Comparison of ENCODE assay signal across 15 mouse cellular contexts in genomic region chr13:89661688-89662087, GRCm38 (mm10).
"Had no signal": no experiment of that assay in that cellular context is flagged by ENCODE, and none has a peak within 500 bp of the region (broad histone marks: within the 10 kb centered on the region; RNA-seq: fewer than 3 reads in every experiment).

No protein-coding gene starts in this region.

- H3K9me3 ChIP-seq: megakaryocyte, embryonic 14.5 days; midbrain, embryonic 13.5 days; midbrain, embryonic 15.5 days; neural tube, embryonic 12.5 days; stomach, embryonic 15.5 days had no signal

- H3K4me1 ChIP-seq: megakaryocyte, embryonic 14.5 days; midbrain, embryonic 13.5 days; midbrain, embryonic 15.5 days; neural tube, embryonic 12.5 days; stomach, embryonic 15.5 days had no signal

- H3K4me3 ChIP-seq: megakaryocyte, embryonic 14.5 days; midbrain, embryonic 13.5 days; midbrain, embryonic 15.5 days; neural tube, embryonic 12.5 days; stomach, embryonic 15.5 days had no signal

- H3K27me3 ChIP-seq: megakaryocyte, embryonic 14.5 days; midbrain, embryonic 13.5 days; midbrain, embryonic 15.5 days; neural tube, embryonic 12.5 days; stomach, embryonic 15.5 days had no signal

- H3K36me3 ChIP-seq: neural tube, embryonic 12.5 days had no signal

- H3K9ac ChIP-seq: lung, embryonic 14.5 days; midbrain, embryonic 13.5 days; midbrain, embryonic 15.5 days; neural tube, embryonic 12.5 days; stomach, embryonic 15.5 days had no signal

- H3K4me2 ChIP-seq: lung, embryonic 14.5 days; midbrain, embryonic 11.5 days; midbrain, embryonic 13.5 days; midbrain, embryonic 15.5 days; neural tube, embryonic 12.5 days; stomach, embryonic 15.5 days had no signal

- DNase-seq: lung, adult 18-20 months; lung, embryonic 14.5 days; lung, postnatal 14 days; lung, postnatal 36 days; right cerebral cortex, postnatal 14 days; thymus, postnatal 14 days; thymus, postnatal 36 days had no signal

- H3K27ac ChIP-seq: macrophage; midbrain, embryonic 13.5 days; midbrain, embryonic 15.5 days; neural tube, embryonic 12.5 days; stomach, embryonic 15.5 days; stomach, postnatal 0 days had no signal

- ATAC-seq: midbrain, embryonic 13.5 days; midbrain, embryonic 15.5 days had no signal
